Mouse (Mus musculus) brown adipose tissue, adult 24 weeks (tissue): ENCODE results near the gene Rpl3. TPM values are rescaled to one million over a fixed set of nuclear protein-coding genes. Genes with fewer than 3 reads are reported as not detected.

Source experiments
- H3K27ac ChIP-seq: fragments of 200-500 bp; replicated peaks from 2 replicates; pipeline ENCODE4 v1.5.1; 2012; ENCODE audit warnings: low read depth, mild to moderate bottlenecking, low read length
- H3K4me1 ChIP-seq: fragments of 200-500 bp; 2 replicates; pipeline ENCODE4 v1.6.1; 2012; ENCODE audit warnings: low read length, mixed read lengths; ENCODE audit not compliant: control insufficient read depth, insufficient read depth, insufficient read length
- H3K4me3 ChIP-seq: fragments of 200-500 bp; 2 replicates; pipeline ENCODE4 v1.5.1; 2012; ENCODE audit warnings: low read depth, mild to moderate bottlenecking, low read length, moderate library complexity; ENCODE audit not compliant: insufficient read depth
- polyA plus RNA-seq: library from polyadenylated mRNA; stranded (reverse); fragments of >200 nt; gene quantifications from 2 replicates; pipeline ENCODE4 v1.2.4, GENCODE M21; 2012; ENCODE audit not compliant: missing spikeins, insufficient read depth, insufficient read length

Rpl3 gene
- polyA plus RNA-seq, 1 experiment = 424 TPM

DNA sequence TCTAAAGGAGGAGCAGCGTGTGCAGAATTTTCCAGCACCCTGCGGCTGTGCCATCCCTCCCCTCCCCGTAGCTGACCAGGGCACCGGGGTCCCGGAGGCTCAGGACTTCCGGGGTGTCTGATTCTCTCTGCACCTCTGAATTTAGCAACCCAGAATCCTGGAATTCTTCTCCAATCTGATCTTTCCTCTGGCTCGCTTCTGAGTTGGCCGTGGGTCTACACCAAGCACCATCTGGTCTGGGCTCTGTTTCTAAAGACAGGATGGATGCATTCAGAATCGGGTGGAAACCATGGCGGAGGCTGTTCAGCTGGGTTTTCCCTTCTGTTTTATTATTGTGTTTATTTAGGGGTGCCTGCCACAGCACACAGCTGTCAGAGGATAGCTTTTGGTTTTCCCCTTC, 9.2 kb upstream of the Rpl3 start:
- H3K4me3 ChIP-seq = no peak overlapping the region
- no peak overlapping the region for H3K27ac ChIP-seq
- H3K4me1 ChIP-seq = no peaks in the 10 kb centered on the region; the same call in 1 of the 2 replicates

DNA sequence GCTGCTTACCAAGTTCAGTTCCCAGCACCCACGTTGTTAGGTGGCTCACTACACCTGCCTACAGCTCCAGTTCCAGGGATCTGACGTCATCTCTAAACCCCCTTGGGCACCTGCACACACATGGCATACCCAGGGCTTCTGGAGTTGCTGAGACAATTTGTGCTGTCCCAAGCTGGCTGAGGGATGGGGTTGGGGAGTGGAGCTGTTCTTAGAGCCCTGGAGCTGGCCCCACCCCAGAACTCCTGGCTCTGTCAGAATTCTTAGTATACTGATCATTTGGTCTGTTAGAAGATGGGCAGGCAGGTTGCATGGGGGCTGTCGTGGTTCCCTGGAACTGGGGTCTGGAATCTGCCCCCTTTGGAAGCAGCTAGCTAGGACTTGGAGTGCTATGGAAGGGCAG, 8.5 kb upstream of the Rpl3 start:
- H3K4me1 ChIP-seq = no peaks in the 10 kb centered on the region; the same call in 1 of the 2 replicates
- H3K27ac ChIP-seq = no peak overlapping the region
- no peak overlapping the region for H3K4me3 ChIP-seq

DNA sequence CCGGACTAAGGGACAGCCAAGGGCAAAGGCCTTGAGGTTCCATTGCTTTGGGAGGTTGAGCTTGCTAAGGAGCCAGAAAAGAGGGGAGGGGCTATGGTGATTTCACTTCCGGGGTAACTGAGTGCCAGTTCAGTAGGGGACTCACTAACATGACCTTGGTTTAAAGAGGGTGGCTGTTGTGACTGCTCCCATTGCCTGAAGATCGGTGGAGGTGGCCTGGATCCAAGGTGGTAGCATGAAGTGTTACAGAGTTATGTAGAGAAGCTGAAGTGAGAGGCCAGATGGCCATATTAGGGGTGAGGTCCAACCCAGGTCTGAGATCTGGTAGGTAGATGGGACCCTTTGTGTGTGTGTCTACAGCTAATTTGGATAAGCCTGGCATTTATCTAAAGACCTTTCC, 7.8 kb upstream of the Rpl3 start:
- no peak overlapping the region for H3K4me3 ChIP-seq
- no peak overlapping the region for H3K27ac ChIP-seq
- no peaks in the 10 kb centered on the region; the same call in 1 of the 2 replicates for H3K4me1 ChIP-seq

- Histone ChIP-seq H3K4me3 (no peak overlapping the region), H3K4me1 (no peaks in the 10 kb centered on the region; the same call in 1 of the 2 replicates), H3K27ac (no peak overlapping the region)
Measured at GRCm38 (mm10) chr15:80098809-80099208, 7.1 kb upstream of the Rpl3 start.

- H3K27ac ChIP-seq = no peak overlapping the region
- no peaks in the 10 kb centered on the region; the same call in 1 of the 2 replicates for H3K4me1 ChIP-seq
- no peak overlapping the region for H3K4me3 ChIP-seq
Measured at GRCm38 (mm10) chr15:80097999-80098461, 6.4 kb upstream of the Rpl3 start.

DNA sequence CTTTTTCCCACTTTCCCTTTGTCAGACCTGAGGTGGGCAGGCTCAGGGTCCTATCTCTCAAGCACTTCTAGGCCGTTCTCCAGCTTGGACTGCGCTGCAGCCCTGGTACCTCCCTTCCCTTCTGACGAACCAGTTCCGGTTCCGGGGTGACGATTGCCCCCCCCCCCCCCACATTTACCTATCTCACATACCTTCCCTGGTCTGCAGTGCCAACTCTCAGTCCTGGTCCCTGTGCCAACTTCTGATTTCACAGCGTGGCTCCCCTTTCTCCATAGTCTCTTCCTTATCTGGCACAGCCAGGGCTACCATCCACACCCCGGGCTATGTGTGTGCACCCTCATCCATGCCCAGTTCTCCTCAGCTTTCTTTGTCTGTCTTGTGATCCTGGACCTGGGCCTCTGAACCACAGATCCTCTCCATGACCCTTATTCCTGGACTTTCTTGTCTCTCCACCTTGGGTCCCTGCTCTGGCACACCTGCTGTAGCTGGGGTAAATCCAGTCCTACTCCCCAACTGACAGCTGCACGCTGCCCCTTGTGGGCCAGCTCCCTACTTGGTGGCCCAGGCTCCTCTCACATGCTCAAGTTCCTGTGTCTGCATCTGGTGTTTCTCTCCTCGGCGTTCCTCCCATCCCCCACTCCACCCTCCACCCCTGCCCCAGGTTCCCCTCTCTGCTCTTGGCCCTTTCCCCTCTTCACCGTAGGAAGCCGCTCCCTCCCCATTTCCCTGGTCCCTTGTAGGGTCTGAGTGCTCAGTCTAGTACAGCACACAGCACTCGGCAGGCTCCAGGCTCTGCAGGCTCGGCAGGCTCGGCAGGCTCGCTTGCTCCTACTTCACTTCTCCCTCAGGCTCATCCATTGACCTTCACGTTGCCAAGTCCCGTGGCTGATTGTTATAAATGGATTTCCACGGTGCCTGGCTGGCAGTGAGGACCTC, 5.5 kb upstream of the Rpl3 start:
- no peak overlapping the region for H3K27ac ChIP-seq
- no peak overlapping the region for H3K4me3 ChIP-seq
- no peaks in the 10 kb centered on the region; the same call in 1 of the 2 replicates for H3K4me1 ChIP-seq

GRCm38 (mm10) chr15:80096406-80096805, 4.7 kb upstream of the Rpl3 start:
- Histone ChIP-seq H3K27ac (no peak overlapping the region), H3K4me1 (no peaks in the 10 kb centered on the region; the same call in 1 of the 2 replicates), H3K4me3 (no peak overlapping the region)

GRCm38 (mm10) chr15:80095596-80095995, 3.9 kb upstream of the Rpl3 start:
- Histone ChIP-seq H3K27ac (no peak overlapping the region), H3K4me1 (no peaks in the 10 kb centered on the region; the same call in 1 of the 2 replicates), H3K4me3 (no peak overlapping the region)

GRCm38 (mm10) chr15:80094201-80094600, 2.5 kb upstream of the Rpl3 start:
- Histone ChIP-seq H3K4me1 (no peaks in the 10 kb centered on the region; the same call in 1 of the 2 replicates), H3K4me3 (no peak overlapping the region), H3K27ac (no peak overlapping the region)

DNA sequence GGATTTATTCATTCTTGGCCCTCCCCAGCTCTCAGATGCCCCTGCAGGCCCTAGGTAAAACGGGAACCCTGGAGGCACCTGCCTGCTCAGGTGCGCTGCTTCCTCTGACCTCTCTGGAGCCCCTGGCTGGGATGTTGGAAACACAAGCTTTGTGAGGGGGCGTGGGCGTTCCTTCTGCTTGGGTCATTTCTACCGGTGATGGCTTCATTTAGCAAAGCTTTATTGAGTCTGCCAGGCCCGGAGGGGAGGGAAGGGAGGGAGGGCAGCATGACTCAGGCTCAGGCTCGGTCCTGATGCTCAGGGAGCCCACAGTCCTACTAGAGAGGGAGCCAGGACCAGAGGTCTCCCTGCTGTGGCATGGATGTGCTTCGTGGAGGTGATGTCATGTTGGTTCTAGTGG, 931 bp upstream of the Rpl3 start:
- H3K4me3 ChIP-seq = no peak overlapping the region; the same call in 1 of the 2 replicates
- no peak overlapping the region for H3K27ac ChIP-seq
- no peaks in the 10 kb centered on the region; the same call in 1 of the 2 replicates for H3K4me1 ChIP-seq

GRCm38 (mm10) chr15:80092041-80092441, 373 bp upstream of the Rpl3 start:
- Histone ChIP-seq H3K27ac (no peak overlapping the region), H3K4me1 (no peaks in the 10 kb centered on the region), H3K4me3 (peak overlapping the region; percentile 78)

GRCm38 (mm10) chr15:80090741-80091120, 937 bp downstream of the Rpl3 start:
- Histone ChIP-seq H3K4me1 (no peaks in the 10 kb centered on the region), H3K27ac (0 out of 2 replicates have a peak overlapping the region, but pooled peaks have one; percentile 8), H3K4me3 (peak overlapping the region; percentile 78)

DNA sequence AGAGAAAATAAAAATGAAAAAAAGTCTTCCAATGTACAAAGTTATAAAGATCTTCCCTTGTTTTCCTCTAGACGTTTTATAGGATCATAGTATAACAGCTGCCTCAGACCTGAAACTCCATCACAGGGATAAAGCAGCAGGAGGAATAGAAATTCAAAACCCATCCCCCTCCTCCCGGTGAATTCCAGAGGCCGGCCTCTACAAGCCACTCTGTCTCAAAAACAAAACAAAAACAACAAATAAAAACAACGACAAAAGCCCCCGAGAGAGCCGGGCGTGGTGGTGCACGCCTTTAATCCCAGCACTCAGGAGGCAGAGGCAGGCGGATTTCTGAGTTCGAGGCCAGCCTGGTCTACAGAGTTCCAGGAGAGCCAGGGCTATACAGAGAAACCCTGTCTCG, 1.5 kb downstream of the Rpl3 start:
- H3K27ac ChIP-seq = no peak overlapping the region

GRCm38 (mm10) chr15:80088637-80089036, 3.0 kb downstream of the Rpl3 start:
- H3K4me1 ChIP-seq = no peaks in the 10 kb centered on the region
- H3K27ac ChIP-seq = no peak overlapping the region
- H3K4me3 ChIP-seq = no peak overlapping the region

More for the DNA sequence above, 1.5 kb downstream of the Rpl3 start:
- Histone ChIP-seq H3K4me1 (no peaks in the 10 kb centered on the region), H3K4me3 (peak overlapping the region; percentile 78; the same call in 1 of the 2 replicates)

DNA sequence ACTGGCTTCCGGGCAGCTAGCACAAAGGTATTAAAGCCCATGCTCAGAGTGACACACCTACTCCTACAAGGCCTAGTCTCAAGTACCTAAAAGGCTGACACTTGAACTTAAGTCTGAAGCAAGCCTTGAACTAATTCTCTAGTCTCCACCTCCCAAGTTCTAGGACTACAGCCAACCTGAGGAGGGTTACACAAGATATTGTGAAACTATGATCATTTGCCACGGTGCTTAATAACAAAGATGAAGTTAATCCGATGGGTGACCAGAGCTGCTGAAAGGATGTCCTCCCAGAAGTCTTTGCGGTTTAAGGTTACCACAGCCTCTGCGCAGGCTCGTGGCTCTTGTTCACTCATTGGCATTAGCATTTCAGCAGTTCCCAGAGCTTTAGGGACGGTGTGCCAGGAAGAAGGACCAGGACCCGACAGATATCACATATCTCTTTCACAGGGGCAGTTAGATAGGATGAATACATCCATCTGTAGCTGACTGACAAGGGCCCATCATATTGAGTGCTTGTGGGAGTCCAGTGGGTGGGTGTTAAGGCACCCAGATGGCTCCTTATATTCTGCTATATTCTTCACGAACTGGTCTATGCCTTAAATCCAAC, 4.2 kb downstream of the Rpl3 start:
- no peak overlapping the region for H3K27ac ChIP-seq
- H3K4me1 ChIP-seq = no peaks in the 10 kb centered on the region

More for the DNA sequence above, 4.2 kb downstream of the Rpl3 start:
- no peak overlapping the region for H3K4me3 ChIP-seq
